Mouse (Mus musculus) lung, postnatal 0 days (tissue): ENCODE data around the gene Arhgap10.

Experiments
- CTCF ChIP-seq: IDR thresholded peaks from 2 replicates; pipeline ENCODE4 v1.5.1; 2016; ENCODE audit warnings: antibody characterized with exemption, mild to moderate bottlenecking
- EP300 ChIP-seq: IDR thresholded peaks from 2 replicates; pipeline ENCODE4 v1.6.1; 2016; ENCODE audit warnings: antibody characterized with exemption, mild to moderate bottlenecking, control low read depth

DNA sequence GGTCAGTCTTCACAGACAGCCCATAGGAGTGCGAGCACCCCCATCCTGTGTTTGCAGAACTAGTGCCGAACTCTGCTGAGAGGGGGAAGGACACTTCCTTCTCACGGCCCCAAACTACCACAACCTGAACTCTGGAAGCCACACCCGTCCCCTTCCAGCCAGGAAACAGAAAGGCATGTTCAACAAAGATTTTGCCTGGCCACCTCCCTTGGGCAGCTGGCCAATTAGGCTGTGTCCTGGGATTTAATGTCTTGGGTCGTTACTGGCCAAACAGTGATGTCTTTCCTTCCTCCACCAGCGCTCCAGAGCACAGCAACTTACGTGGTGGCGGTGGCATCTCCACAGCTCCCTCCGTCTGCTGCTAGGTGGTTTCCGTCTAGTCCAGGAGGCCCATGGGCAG, 240.9 kb downstream of the Arhgap10 start:
- TF ChIP-seq CTCF (no peak), EP300 (0 out of 2 replicates have a peak, but pooled peaks have one; percentile 30)
